Mouse (Mus musculus) small intestine, adult 2 months (tissue): Measurements from ENCODE around the gene Snx25.

Experiments
- CTCF ChIP-seq: fragments of 200-500 bp; IDR thresholded peaks from 2 replicates; pipeline ENCODE4 v1.5.1; 2012; ENCODE audit warnings: low read depth, mild to moderate bottlenecking, control low read depth, inconsistent platforms, low read length, moderate library complexity, mixed read lengths; ENCODE audit not compliant: insufficient replicate concordance, insufficient read length; ENCODE audit errors: extremely low read depth
- POLR2A ChIP-seq: fragments of 200-500 bp; IDR thresholded peaks from 2 replicates; pipeline ENCODE4 v1.6.1; 2012; ENCODE audit warnings: low read depth, mild to moderate bottlenecking, control low read depth, inconsistent platforms, low read length, moderate library complexity

GRCm38 (mm10) chr8:45995576-45995975 lies 156.4 kb downstream of the Snx25 start:
- TF ChIP-seq CTCF: no peak
- TF ChIP-seq POLR2A: no peak
